Mouse (Mus musculus) adrenal gland, postnatal 10 days (tissue): ENCODE results near the gene Fam189a1. TPM values are rescaled to one million over a fixed set of nuclear protein-coding genes. Genes with fewer than 3 reads are reported as not detected.

Experiments
- DNase-seq: peaks from one replicate; pipeline ENCODE4 v3.0.0; 2021; ENCODE audit warnings: mixed read lengths
- total RNA-seq, 2 experiments: library from RNA; stranded (reverse); gene quantifications; 2 replicates each; pipeline ENCODE4 v1.2.3; 2021

Gene Fam189a1
- total RNA-seq, 2 experiments from 2014 or later: 0.60 to 1.2 TPM

GRCm38 (mm10) chr7:65044280-65044679 lies 112.1 kb downstream of the Fam189a1 start:
- no peak for DNase-seq

DNA sequence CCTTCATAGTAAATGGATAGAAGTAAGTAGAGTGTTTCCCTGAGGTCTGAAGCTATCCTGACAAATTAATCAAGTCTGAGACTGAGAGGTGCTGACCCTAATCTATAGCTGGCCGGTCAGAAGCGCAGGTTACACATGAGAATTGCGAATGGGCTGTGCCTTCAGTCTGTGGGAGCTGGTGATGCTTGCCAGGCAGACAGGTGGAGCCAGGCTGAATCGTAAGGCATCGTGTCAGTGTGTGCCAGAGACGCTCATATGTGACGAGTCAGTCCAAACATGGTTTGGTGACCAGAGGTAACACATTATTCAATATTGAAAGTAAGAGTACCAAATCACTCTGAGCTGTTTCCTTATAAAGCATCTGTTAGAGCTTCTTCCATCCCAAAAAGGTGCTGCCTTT lies 115.3 kb downstream of the Fam189a1 start:
- DNase-seq: no peak

- no peak for DNase-seq
Observed at GRCm38 (mm10) chr7:65031741-65032140, 124.6 kb downstream of the Fam189a1 start.

GRCm38 (mm10) chr7:65031195-65031594 lies 125.2 kb downstream of the Fam189a1 start:
- DNase-seq: no peak

- no peak for DNase-seq
Observed at GRCm38 (mm10) chr7:65029985-65030384, 126.4 kb downstream of the Fam189a1 start.

DNA sequence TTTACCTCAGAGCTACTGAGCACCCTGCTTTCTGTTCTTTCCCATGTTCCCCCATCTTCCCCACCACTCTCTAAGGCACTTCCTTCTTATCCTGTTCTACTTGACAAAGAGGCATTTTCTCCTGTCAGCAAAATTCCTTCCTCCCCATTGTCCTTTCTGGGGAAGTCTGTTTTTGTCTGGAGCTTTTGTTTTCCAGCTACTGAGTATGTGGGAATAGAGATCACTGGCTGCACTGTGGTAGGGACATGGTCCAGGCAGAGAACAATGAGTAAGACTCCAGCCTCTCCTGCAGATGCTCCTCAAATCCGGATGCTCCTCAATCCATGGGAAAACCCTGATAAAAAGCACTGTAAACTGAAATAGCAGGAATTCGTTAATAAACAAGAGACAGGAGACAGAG lies 135.1 kb downstream of the Fam189a1 start:
- DNase-seq: no peak

GRCm38 (mm10) chr7:65018036-65018679 lies 138.2 kb downstream of the Fam189a1 start:
- no peak for DNase-seq

DNA sequence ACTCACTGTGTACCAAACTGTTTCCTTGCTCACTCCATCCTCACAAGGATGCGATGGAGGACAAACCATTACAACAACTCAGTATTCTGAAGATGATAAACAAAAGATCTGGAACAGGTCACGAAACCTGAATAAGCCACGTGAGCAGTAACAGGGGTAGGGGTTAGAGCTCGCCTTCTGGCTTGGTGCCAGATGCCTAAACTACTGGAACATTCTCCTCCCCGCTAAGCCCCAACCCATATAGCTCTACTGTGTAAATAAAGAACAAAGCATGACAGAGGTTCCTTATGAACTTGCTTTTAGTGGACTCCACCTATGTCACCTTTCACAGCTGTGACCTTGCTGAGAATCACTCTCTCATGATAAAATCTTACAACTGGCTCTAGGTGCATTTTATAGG lies 139.0 kb downstream of the Fam189a1 start:
- no peak for DNase-seq

- DNase-seq: no peak
Observed at GRCm38 (mm10) chr7:65011133-65011532, 145.2 kb downstream of the Fam189a1 start.

DNA sequence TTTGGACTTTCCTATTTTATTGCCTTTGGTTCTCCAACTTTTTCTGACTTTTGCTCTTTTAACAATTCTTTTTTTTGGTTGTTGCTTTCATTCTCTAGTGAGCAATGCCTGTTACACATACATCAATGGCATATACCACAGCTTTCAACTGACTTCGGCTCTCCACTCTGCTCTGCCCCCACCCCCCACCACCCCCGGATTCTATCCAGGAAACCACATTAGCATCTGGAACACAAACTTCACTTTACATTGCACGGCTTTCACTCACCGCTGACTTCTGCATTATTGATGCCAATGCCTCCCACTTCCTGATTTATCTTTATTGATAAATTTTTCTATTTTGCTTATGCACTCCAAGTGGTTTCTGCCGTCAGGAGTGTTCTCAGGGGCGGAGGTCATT lies 146.1 kb downstream of the Fam189a1 start:
- DNase-seq: no peak

DNA sequence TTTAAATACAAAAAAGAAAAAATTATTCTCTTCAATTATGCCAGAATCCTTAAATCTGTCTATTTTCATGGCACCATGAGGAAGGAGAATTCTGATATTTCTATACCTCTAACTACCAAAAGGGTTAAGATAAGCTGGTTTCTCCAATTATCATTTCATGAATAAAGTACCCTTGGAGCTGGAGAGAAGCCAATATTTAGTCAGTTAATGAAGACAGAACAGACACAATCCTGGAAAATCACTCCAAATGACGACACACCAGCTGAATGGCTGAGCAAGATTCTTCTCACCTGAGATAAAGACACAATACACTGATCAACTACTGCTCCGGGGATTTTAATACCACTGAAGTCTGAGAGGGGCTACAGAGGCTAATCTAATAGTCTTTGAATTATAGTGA lies 150.6 kb downstream of the Fam189a1 start:
- DNase-seq: no peak

GRCm38 (mm10) chr7:64999718-65000214 lies 156.6 kb downstream of the Fam189a1 start:
- no peak for DNase-seq

GRCm38 (mm10) chr7:64997743-64998142 lies 158.6 kb downstream of the Fam189a1 start:
- DNase-seq: no peak

- DNase-seq: no peak
Observed at GRCm38 (mm10) chr7:64995946-64996444, 160.4 kb downstream of the Fam189a1 start.

GRCm38 (mm10) chr7:64989406-64989805 lies 167.0 kb downstream of the Fam189a1 start:
- DNase-seq: no peak

GRCm38 (mm10) chr7:64988015-64988414 lies 168.4 kb downstream of the Fam189a1 start:
- DNase-seq: no peak

GRCm38 (mm10) chr7:64984468-64985120 lies 171.8 kb downstream of the Fam189a1 start:
- no peak for DNase-seq

GRCm38 (mm10) chr7:64981511-64982235 lies 174.7 kb downstream of the Fam189a1 start:
- no peak for DNase-seq

GRCm38 (mm10) chr7:64973590-64974262 lies 182.6 kb downstream of the Fam189a1 start:
- DNase-seq: no peak

GRCm38 (mm10) chr7:64962128-64962527 lies 194.2 kb downstream of the Fam189a1 start:
- no peak for DNase-seq

DNA sequence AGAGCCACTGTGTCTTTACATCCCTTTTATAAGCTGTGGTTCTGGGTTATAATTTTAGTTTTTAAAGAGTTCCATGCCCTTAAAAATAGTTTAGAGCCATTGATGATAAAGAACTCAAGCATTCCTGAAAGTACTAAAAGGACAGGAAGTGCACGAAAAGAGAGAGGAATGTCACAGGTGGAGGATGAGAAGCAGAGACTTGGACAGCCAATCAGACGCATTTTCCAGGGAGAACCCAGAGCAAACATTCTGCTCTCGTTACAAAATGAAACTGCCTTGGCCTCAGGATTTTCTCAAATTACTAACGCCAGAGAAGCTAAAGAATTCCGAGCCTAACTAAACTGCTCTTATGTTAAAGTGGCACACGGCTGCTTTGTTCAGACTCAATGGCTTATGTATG lies 197.3 kb downstream of the Fam189a1 start:
- DNase-seq: no peak

- no peak for DNase-seq
Observed at GRCm38 (mm10) chr7:64952181-64952580, 204.2 kb downstream of the Fam189a1 start.

DNA sequence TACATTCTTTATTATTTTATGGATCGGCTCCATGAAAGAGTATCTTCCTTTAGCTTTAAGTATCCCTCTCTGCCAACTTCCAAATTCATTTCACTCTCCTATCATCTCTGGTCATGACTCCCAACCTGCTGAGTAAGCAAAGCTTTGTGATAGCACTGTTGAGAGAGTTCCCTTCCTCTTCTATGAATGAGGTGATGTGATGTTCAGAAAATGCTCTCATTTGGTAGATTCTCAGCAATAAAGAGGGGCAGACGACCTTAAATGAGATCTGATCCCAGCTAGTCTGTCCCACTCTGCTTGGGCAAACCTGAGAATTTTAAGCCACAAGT lies 205.6 kb downstream of the Fam189a1 start:
- DNase-seq: no peak
